Mouse (Mus musculus) liver, adult 10 weeks (tissue): Measurements from ENCODE around the gene 1110025L11Rik. TPM values are rescaled to one million over a fixed set of nuclear protein-coding genes. Genes with fewer than 3 reads are reported as not detected.

Source experiments
- polyA plus RNA-seq: library from polyadenylated mRNA; stranded (reverse); fragments of 350-450 nt; fragmentation: Illumina TruSeq; extraction: RNeasy Lipid Tissue Mini Kit (QIAGEN cat#74804); gene quantifications from one replicate; pipeline ENCODE4 v1.2.3, GENCODE M21; 2014; ENCODE audit warnings: low read depth, low replicate concordance

1110025L11Rik gene
- polyA plus RNA-seq, result not detected

GRCm38 (mm10) chr16:89063902-89064301 is at the start of gene 1110025L11Rik:
TSS of gene 1110025L11Rik (minus strand) at chr16:89064002.

DNA sequence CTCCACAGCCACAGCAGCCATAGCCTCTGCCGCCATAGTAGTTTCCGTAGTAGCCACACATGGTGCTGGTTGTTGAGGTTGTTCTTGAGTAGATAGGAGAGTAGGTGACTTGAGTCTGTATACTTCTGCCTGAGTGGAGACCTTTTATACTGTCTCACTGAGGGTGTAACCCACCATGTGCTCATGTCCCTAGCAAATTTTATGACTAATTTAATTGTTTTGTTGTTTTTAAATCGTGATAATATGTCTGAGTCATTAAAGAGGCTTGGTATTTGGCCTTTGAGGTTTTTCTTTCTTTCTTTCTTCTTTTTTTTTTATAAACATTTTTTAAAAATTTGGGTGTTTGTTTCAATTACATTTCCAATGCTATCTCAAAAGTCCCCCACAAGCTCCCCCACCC is 16.0 kb downstream of the 1110025L11Rik start, which contains the start of gene Krtap6-5:
TSS of gene Krtap6-5 (minus strand) at position 101 of the 400 bp plus-strand sequence.

DNA sequence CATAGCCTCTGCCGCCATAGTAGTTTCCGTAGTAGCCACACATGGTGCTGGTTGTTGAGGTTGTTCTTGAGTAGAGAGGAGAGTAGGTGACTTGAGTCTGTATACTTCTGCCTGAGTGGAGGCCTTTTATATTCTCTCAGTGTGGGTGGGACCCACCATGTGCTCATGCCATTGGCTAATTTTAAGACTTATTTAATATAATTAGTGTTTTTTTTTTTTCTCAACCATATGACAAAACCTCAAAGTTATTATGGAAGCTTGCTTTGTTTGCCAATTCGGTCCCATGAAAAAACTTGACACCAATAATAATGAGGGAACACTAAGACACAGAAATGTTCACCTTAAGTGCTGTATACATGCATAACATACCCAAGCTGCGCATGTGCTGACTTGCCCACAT is 22.4 kb downstream of the 1110025L11Rik start, which contains the start of gene Gm10228:
TSS of gene Gm10228 (minus strand) at position 101 of the 400 bp plus-strand sequence.

DNA sequence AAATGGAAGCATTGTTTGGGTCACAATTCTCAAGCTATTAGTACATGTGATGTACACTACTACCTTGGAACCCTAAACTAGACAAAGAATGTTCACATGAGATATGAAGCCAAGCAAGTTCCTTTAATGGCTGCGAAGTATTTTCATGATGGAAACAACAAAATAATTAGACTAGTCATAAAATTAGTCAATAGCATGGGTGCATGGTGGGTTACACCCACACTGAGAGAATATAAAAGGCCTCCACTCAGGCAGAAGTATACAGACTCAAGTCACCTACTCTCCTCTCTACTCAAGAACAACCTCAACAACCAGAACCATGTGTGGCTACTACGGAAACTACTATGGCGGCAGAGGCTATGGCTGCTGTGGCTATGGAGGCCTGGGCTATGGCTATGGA is 32.4 kb downstream of the 1110025L11Rik start, which contains the start of gene Krtap6-1:
TSS of gene Krtap6-1 (plus strand) at position 301 of the 400 bp plus-strand sequence.

DNA sequence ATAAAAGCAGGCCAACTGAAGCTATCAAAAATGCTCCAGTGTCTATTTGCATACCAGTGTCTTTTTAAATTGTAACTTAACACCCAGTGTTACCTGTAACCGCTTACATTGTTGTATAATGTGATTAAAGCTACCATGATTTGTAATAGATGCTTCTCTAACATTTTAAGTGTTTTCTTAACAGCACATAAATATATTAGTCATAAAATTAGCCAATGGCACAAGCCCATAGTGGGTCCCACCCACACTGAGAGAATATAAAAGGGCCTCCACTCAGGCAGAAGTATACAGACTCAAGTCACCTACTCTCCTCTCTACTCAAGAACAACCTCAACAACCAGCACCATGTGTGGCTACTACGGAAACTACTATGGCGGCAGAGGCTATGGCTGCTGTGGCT is 48.8 kb downstream of the 1110025L11Rik start, which contains the start of gene Gm10229:
TSS of gene Gm10229 (plus strand) at position 301 of the 400 bp plus-strand sequence.

Other genes with a start within 250 kb of the 1110025L11Rik start
- not detected for gene Krtap15, start 243.8 kb downstream of the 1110025L11Rik start, polyA plus RNA-seq
- gene Krtap14, start 237.9 kb downstream of the 1110025L11Rik start, polyA plus RNA-seq, result not detected
- gene Krtap19-1, start 194.6 kb downstream of the 1110025L11Rik start, polyA plus RNA-seq, result not detected
- not detected for gene Krtap19-2, start 189.7 kb downstream of the 1110025L11Rik start, polyA plus RNA-seq
- not detected for gene Krtap19-3, start 186.0 kb downstream of the 1110025L11Rik start, polyA plus RNA-seq
- not detected for gene Krtap19-4, start 178.9 kb downstream of the 1110025L11Rik start, polyA plus RNA-seq
- not detected for gene Krtap19-5, start 167.5 kb downstream of the 1110025L11Rik start, polyA plus RNA-seq
- gene Krtap19-9b, start 131.7 kb downstream of the 1110025L11Rik start, polyA plus RNA-seq, result not detected
- gene Krtap16-3, start 101.1 kb downstream of the 1110025L11Rik start, polyA plus RNA-seq, result not detected
- gene Krtap22-2, start 53.2 kb downstream of the 1110025L11Rik start, polyA plus RNA-seq, result not detected
- gene Gm10229, start 48.7 kb downstream of the 1110025L11Rik start, polyA plus RNA-seq, result not detected
- gene Krtap6-1, start 32.3 kb downstream of the 1110025L11Rik start, polyA plus RNA-seq, result not detected
- not detected for gene Gm10228, start 22.5 kb downstream of the 1110025L11Rik start, polyA plus RNA-seq
- not detected for gene Krtap6-5, start 16.1 kb downstream of the 1110025L11Rik start, polyA plus RNA-seq
- not detected for gene Krtap6-3, start 20.0 kb upstream of the 1110025L11Rik start, polyA plus RNA-seq
- gene Gm6358, start 76.8 kb upstream of the 1110025L11Rik start, polyA plus RNA-seq, result not detected
- gene Gm10061, start 87.1 kb upstream of the 1110025L11Rik start, polyA plus RNA-seq, result not detected
- gene Gm9789, start 94.0 kb upstream of the 1110025L11Rik start, polyA plus RNA-seq, result not detected
- gene Gm7735, start 105.5 kb upstream of the 1110025L11Rik start, polyA plus RNA-seq, result not detected
- not detected for gene 1110057P08Rik, start 110.7 kb upstream of the 1110025L11Rik start, polyA plus RNA-seq
- not detected for gene Krtap20-2, start 141.9 kb upstream of the 1110025L11Rik start, polyA plus RNA-seq